Mouse (Mus musculus): ENCODE measurements around the gene L1td1. TPM values are rescaled to one million over a fixed set of nuclear protein-coding genes. Genes with fewer than 3 reads are reported as not detected.

Gene L1td1
- polyA plus RNA-seq, 2 experiments from 2014 or later = 0.11 TPM; not detected in 1

DNA sequence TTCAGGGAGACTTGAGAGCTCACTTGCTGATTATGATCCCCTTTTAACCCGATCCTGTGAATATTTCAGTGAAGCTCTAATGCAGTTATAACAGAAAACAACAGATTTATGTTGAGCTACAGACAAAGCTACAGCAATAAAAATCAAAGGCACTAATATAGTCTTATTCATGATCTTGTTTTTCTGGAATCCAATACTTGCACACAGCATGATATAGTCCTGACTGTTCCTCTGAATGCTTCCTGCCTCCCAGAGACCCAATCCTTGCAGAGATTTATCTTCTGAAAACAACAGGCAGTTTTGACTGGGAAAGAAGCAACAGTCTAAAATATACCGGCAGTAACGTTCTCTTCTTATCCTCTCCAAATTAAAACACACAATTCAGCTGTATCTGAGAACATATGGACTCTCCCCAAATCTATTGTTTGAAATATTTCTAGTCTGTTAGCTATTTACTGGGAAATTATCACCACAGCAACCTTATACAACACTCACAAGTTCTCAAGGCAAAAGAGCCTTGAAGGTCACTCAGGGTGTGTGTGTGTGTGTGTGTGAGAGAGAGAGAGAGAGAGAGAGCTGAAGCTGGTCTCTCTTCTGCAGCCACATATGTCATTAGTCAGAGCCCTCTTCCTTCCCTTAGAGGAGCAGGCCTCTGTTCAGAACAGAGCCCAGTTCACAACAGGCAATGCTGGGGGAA, 16.8 kb downstream of the L1td1 start:
- no peak for ATAC-seq

DNA sequence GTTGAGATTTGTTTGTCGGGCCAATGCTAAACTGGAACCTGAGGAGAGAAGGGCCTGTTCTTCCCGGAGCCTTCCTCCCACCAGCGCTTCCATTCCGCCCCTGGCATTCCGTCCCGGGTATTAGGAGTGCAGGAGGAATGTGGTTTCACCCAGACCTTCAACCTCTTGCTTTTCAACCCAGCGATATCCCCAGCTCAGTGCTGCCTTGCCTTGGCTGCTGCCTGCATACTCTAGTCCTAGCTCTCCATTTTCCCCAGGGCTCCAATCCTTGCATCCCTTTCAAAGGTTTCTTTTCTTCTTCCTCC, 17.3 kb downstream of the L1td1 start:
- no peak for ATAC-seq

DNA sequence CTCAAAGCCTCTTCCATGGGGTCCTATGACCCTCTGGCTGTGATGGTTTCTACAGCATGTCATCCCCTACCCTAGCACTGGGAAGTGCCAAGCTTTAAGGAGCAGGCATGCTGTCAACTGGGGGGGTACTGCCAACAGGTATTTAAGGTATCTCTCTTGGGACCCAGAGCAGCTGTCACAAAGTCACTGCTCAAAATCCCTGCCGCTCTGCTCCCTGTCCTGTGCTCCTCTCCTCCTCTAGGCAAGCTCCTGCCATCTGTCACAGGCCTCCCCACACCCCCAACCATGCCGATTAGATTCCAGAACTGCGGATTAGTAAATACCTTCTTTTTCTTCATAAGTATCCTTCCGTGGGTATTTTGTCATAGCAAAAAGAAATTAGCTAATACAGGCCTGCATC, 27.9 kb downstream of the L1td1 start:
- no peak for ATAC-seq

DNA sequence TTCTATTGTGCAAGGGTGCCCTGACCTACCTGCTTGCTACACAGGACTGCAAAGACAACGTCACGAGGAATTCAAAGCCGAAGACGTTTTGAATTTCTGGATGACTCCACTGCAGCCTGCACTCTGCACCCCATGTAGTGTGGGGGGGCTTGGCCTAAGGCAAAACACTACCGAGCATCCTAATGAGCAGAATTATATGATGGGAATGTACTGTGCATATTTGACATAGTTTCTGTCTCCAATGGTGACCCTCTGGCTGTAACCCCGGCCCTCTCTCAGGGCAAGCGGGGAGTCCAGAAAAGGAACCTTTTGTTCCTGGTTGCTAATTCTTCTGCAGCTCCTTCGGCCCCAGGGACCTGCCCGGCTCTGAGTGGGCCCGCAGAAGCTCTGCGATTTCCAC, 29.6 kb downstream of the L1td1 start:
- ATAC-seq = no peak

DNA sequence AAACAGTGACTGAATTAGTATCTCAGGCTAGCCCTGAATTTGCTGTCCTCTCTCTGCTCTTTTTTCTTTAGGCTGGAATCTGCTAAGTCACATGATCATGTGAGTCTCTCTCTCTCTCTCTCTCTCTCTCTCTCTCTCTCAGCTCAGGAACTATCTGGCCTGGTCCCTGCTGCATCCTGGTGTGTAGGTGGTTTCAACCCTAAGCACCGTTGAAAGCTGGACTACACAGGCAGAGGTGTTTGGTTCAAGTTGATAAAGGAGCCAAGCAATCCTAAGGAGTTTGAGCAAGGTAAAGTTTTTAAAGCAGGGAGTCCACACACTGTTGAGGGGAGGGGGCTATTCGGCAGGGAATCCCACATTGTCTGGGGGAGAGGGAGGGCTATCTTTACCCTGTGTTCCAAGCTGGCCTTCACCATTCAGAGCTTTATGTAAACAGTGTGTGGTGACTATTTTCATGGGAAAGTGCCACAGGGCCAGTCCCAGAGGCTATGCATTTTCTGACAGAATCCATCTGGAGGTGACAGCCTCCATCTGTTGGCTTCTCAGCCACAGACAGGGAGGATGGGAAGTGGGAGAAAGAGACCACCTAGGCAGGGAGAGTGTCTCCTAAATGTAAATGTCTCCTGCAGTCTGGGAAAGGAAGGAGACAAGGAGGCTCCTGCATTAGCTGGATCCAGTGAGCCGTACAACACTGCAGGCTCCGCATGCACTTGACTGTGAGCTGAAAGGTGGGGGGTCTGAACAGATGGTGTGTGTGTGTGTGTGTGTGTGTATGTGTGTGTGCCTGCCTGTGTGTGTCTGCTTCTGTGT, 31.7 kb downstream of the L1td1 start:
- no peak for ATAC-seq

DNA sequence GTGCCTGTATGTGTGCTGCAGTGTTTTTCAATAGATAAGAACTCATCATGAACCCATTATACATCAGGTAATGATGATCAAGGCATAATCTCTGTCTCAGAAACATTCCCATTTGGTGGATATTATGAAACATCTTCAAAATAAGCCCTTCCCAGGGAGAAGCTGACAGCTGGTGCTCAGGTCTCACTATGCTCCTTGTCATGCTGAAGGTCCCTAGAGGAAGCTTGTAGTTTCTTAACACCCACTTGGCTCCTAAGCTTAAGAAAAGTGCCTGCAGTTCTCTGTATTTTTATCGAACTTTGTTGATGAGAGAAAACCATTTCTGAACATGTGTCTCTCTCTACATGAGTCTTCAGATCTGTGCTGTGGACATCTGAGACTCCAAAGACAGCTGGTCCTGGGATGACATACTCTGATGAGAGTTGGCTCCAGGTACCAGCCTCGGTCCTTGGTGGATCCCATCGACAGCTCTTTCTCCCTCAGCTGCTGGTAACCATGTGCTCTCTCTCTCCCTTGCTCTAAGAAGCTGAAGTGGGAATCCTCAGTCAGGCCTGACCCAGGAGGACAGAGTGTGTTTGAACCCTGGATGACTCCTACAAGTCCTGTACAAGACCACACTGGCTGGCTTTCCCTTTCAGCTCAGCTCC, 32.5 kb downstream of the L1td1 start:
- no peak for ATAC-seq

DNA sequence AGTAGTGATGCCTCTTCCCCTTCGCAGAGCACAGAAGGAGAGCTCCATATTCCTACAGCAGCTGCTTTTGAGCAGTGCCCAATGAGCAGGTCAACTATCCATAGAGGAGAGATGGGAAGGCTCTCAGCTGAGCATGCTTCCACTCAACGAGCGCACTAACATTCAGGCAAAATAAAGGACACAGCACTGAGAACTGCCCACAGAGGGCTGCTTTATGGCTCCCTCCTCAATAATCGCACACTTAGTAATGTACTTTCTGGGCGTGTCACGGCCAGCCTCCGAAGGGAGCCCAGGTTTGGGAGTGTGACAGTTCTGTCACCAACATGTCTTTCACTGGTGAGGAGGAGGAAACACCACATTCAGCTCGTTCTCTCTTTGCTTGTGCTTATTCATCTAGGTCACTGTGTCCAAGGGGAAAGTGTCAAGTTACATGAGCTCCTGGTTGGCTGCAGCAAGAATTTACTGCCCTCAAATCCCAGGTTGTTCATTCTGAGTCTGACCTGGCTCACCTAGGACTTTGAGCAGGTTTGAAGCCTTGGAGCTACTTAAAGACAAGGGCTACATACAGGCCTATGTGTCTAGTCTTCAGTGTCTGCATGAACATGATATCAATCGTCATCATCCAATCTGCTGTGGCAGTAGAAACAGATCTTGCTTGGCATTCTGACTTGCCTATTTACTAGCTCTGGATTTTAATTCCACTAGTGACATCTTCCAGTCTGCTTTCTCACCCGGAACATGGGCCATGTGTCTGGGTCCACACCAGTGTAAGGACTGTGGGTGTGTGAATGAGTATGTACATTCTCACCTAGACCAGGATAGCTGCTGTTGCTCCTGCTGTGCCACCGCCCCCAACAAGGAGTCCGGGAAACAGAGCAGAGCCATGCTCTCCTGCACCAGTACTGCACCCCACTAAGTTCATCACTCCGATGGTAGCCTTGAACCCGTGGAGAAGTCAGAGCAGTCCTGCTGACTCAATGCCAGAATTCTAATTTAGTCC, 40.9 kb downstream of the L1td1 start:
- ATAC-seq = no peak

DNA sequence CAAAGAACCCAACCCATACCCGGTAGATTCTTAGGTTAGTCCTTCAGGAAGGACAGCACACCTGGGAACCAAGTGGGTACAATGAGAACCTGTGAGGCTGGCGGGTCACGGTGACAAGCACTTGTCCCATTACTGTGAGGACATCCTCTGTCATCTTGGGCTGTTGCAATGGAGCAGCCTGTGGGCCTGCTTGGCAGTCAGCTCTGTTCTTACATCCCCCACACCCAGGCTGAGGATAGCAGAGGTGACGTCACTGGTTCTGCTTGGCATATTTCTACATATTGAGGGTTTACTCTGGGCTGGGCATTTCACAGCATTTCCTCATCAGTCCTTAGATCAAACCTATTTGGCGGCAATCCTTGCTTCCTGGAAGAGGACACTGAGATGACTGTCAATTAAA, 47.3 kb downstream of the L1td1 start:
- ATAC-seq = no peak

DNA sequence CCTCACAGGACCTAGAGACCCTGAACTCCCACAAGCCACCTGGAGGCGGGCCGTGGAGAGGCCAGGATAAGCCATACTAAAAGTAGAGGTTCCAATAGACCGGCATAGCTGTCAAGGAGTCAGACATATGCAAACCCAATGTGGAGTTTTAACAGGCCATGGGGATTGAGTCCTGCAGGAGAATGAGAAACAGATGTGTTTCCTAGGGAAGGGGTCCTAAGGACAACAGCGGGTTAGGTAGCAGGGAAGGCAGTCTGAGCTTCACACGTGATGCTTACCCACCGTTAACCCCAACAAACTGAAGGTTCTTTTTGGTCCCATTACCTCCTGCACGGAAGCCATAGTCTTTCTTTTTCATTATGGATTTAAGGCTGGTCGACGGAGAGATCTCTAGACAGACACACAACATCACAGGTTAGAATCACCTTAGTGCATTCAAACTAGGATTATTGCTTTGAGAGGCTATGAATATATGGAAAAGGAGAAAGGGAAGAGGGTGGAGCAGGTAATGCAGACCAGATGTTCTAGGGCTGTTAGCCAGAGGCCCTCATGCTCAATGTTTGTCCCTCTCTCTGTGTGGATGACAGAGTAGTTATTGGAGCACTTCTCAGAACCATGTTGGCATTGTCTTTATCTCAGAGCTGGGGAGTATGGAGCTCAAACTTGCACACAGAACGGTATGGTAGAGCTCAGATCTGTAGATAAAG, 50.3 kb downstream of the L1td1 start:
- ATAC-seq = no peak

DNA sequence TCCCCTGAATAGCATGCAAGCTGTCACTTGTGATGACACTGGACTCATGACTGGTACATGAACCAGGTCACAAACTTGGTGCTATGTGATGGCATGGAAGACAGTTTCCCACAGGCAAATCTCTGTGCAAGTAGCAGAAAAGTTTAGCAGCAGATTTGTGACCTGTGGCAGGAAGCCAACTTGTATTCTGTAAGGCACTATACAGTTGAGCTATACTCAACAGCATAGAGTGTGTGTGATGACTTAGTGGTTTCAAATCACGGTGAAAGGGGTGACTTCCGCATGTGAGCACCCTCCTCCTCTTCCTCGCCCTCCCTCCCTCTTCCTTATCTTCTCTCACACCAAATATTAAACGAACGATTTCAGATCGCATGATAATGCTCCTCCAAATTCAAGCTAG, 50.9 kb downstream of the L1td1 start:
- no peak for ATAC-seq

DNA sequence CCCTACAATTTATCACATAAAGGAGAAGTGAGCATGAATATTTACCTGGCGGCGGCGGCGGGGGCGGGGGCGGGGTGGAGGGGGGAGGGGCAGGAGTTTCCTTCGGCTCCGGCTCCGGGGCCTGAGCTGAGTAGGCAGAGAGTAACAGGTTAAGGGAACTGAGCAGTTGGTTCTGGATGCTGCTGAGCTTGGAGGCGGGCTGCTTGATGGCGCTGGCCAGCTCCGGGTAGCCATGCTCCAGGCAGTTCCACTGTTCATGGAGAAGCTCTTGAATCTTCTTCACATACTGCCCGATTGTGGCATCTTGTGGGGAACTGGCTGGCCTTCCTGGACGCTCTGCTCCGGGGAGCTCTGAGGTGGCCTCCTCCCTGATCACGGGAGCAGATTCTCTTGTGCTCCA, 51.7 kb downstream of the L1td1 start:
- ATAC-seq = no peak

DNA sequence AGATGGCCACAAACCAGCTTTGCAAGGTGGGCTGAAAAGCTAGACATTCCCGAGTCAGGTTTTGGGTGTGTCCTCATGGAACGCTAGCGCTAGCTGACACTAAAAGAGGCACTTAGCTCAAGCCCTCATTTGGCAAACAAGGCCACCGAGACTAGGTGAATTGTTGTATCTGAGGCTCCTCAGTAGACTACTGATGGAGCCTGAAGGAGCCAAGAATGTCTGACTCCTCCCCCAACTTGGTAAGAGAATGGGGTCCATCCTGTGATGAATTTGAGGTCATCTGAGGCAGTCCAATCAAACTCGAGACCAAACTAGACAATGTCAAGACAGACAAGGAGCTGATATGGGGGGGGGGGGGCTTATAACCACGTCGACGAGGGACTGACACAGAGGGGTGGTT, 59.3 kb downstream of the L1td1 start:
- no peak for ATAC-seq

DNA sequence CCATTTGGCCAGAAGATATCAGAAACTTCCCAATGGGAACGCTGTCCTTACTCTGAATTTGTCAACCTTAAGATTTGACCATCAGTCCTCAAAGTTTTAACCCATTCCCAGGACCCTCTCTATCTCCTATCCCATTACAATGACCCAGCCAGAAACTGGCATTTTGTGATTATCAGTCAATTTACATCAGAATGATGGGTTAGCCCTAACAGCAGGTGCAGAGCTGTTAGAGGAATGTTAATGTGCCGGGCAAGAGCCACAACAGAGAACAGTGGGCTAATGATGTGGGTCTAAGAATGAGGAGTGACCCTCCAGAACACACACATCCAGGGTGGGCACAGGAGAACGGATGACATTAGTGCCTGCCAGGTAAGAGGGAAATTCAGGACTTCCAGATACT, 59.7 kb downstream of the L1td1 start:
- no peak for ATAC-seq

Other genes with a start within 250 kb of the L1td1 start
- gene Kank4, start 90.8 kb downstream of the L1td1 start, polyA plus RNA-seq (2017; shearing (Covaris generic)) = not detected
- gene I0C0044D17Rik, start 97.1 kb downstream of the L1td1 start, polyA plus RNA-seq (2017; shearing (Covaris generic)) = not detected
- gene Usp1, start 197.1 kb downstream of the L1td1 start, polyA plus RNA-seq (2017; shearing (Covaris generic)) = 10 to 100 TPM; 14.4 to 17.0 TPM